Mouse (Mus musculus) embryonic fibroblast, embryonic 13.5 days (primary cell): ENCODE measurements at regions not wholly inside any gene's neighbourhood (a gene's known extent, or its start where the extent isn't known, plus 50 kb on each side); places are given as distances from the start of the nearest gene placed in this dataset.

Experiments
- CTCF ChIP-seq: IDR thresholded peaks from 2 replicates; pipeline ENCODE4 v1.5.1; 2011; ENCODE audit warnings: mild to moderate bottlenecking, control low read depth, low read length, moderate library complexity, borderline replicate concordance; ENCODE audit not compliant: insufficient read depth
- POLR2A ChIP-seq: IDR thresholded peaks from 2 replicates; pipeline ENCODE4 v1.6.1; 2011; ENCODE audit warnings: low read depth, mild to moderate bottlenecking, control low read depth, low read length, moderate library complexity

DNA sequence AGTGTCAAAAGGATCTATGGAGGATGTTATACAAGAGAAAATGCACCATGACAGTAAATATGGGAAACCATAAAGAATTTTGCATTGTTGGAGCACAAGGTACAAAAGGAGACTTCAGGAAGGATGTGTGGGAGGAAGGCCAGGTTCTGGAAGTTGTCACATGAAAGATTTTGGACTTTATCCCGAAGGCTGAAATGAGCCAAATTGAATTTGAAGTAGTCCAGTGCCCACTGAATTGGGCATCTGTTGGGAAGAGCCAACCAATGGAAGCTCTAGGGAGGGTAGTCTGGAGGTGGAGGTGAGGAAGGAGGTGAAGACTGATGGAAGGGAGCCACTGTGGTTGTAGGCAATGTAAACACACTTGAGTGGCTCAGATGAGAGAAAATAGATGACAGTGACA lies 1445.6 kb downstream of the Gsdmc2 start:
- TF ChIP-seq CTCF (no peak), POLR2A (no peak)
